Comparison of ENCODE assay signal across 10 mouse cellular contexts in the genomic region with DNA sequence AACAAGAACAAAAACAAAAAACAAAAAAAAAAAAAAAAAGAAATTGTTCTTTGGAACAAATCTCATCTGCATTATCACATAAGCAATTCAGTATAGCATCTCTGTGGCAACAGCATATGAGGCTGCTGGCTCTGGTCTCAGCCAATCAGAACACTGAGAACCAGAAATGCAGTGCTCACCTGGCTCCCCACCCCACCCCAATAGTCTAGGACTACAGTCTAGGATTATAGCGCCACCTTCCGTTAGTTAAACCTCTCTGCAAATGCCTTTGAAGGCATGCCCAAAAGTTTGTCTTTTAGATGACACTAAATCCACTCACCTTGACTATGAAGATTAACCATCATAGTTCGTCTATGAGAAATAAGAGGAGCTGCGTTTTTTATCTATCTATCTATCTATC. TPM values are rescaled to one million over a fixed set of nuclear protein-coding genes. Genes with fewer than 3 reads are reported as not detected.
A peak's percentile ranks its signal among the peaks of the same experiment; 100 is the strongest.
DNase-seq lines count a peak whose midpoint lies in the region; ATAC-seq lines count a peak whose summit lies in the region.
"Had no signal": no experiment of that assay in that cellular context is flagged by ENCODE, and none has a peak within 500 bp of the region (broad histone marks: within the 10 kb centered on the region; RNA-seq: fewer than 3 reads in every experiment).

No protein-coding gene starts in this region.

- no peaks in the 10 kb centered on the region for H3K36me3 ChIP-seq in embryonic facial prominence, embryonic 11.5 days (replicated peaks; ENCODE audit: control insufficient read depth, insufficient read depth, low read depth, low read length)
- no peaks in the 10 kb centered on the region for H3K36me3 ChIP-seq in embryonic facial prominence, embryonic 10.5 days (replicated peaks)

- no peak overlapping the region for H3K4me2 ChIP-seq in embryonic facial prominence, embryonic 11.5 days (ENCODE audit: low read depth, low read length)

- peak; percentile 19 for DNase-seq in embryonic facial prominence, embryonic 11.5 days (ENCODE audit: low spot score)
- no peak for DNase-seq in embryonic facial prominence, embryonic 10.5 days (ENCODE audit: low spot score)
- DNase-seq in 416B (ENCODE audit: low read depth) (peak; percentile 48), adipocyte (ENCODE audit: low spot score) (no peak)
- DNase-seq in brain, adult 2 months (ENCODE audit: low read depth, low spot score): peak; percentile 78
- no peak for DNase-seq in gastrocnemius, postnatal 4 days (ENCODE audit: low spot score in 2 of 2)
- DNase-seq in spleen, adult 12 weeks (ENCODE audit: low spot score): no peak

- ATAC-seq in embryonic facial prominence, embryonic 11.5 days (replicated peaks; ENCODE audit: insufficient number of reproducible peaks, low FRiP score, low TSS enrichment, low read depth): no peak
- peak; percentile 55 for ATAC-seq in megakaryocyte progenitor cell, adult 5-6 weeks (replicated peaks; ENCODE audit: poor library complexity)

- H3K27ac ChIP-seq in embryonic facial prominence, embryonic 11.5 days (replicated peaks; ENCODE audit: low read depth, low read length): no peak overlapping the region
- H3K27ac ChIP-seq in embryonic facial prominence, embryonic 10.5 days (replicated peaks): no peak overlapping the region
- H3K27ac ChIP-seq: macrophage had no signal

- 33% methylated on average over 4 of the region's 4 CpGs for WGBS in embryonic facial prominence, embryonic 11.5 days
- 25% methylated on average over 4 of the region's 4 CpGs for WGBS in embryonic facial prominence, embryonic 10.5 days

- H3K9ac ChIP-seq in embryonic facial prominence, embryonic 11.5 days (replicated peaks; ENCODE audit: low read length): no peak overlapping the region

- no peak overlapping the region for H3K4me3 ChIP-seq in embryonic facial prominence, embryonic 11.5 days (ENCODE audit: low read depth, low read length)
- no peak overlapping the region for H3K4me3 ChIP-seq in embryonic facial prominence, embryonic 10.5 days

- H3K27me3 ChIP-seq in embryonic facial prominence, embryonic 11.5 days (ENCODE audit: control insufficient read depth, insufficient read depth, low read length): no peaks in the 10 kb centered on the region
- no peaks in the 10 kb centered on the region for H3K27me3 ChIP-seq in embryonic facial prominence, embryonic 10.5 days (replicated peaks; ENCODE audit: low read depth, poor library complexity, severe bottlenecking)

- H3K4me1 ChIP-seq in embryonic facial prominence, embryonic 11.5 days (ENCODE audit: control insufficient read depth, insufficient read depth, low read length): no peaks in the 10 kb centered on the region
- H3K4me1 ChIP-seq in embryonic facial prominence, embryonic 10.5 days: no peaks in the 10 kb centered on the region

- H3K9me3 ChIP-seq in embryonic facial prominence, embryonic 11.5 days (replicated peaks; ENCODE audit: control insufficient read depth, low read length): no peaks in the 10 kb centered on the region
- no peaks in the 10 kb centered on the region for H3K9me3 ChIP-seq in embryonic facial prominence, embryonic 10.5 days

RNA-seq across cellular contexts. Expression of a gene that starts 11.4 kb away (rescaled TPM):
- polyA plus RNA-seq in embryonic facial prominence, embryonic 11.5 days (2014; fragmentation: Nextera tagmentation; extraction: Ambion mirVana): 36.0 and 38.2 TPM in 2 replicates
- 42.1 and 45.6 TPM in 2 replicates for polyA plus RNA-seq in embryonic facial prominence, embryonic 10.5 days (2016; fragmentation: Nextera tagmentation; extraction: Ambion mirVana)
- total RNA-seq in megakaryocyte progenitor cell, adult 5-6 weeks (2015): 12.3 and 13.9 TPM in 2 replicates
- total RNA-seq in megakaryocyte progenitor cell, adult 5-6 weeks (2017): 5.8 and 9.4 TPM in 2 replicates
- total RNA-seq in gastrocnemius, postnatal 4 days (2021): 10 to 100 TPM; 24.3 to 25.6 TPM

RNA-seq across cellular contexts. Expression of a gene that starts 13.6 kb away (rescaled TPM):
- polyA plus RNA-seq in embryonic facial prominence, embryonic 11.5 days (2014; fragmentation: Nextera tagmentation; extraction: Ambion mirVana): not detected in 2 replicates
- not detected in 2 replicates for polyA plus RNA-seq in embryonic facial prominence, embryonic 10.5 days (2016; fragmentation: Nextera tagmentation; extraction: Ambion mirVana)
- not detected in 2 replicates for total RNA-seq in megakaryocyte progenitor cell, adult 5-6 weeks (2015)
- not detected in 2 replicates for total RNA-seq in megakaryocyte progenitor cell, adult 5-6 weeks (2017)
- not detected for total RNA-seq in gastrocnemius, postnatal 4 days (2021)
- polyA plus RNA-seq: gonadal fat pad, adult 2 months; macrophage had no signal

RNA-seq across cellular contexts. Expression of a gene that starts 41.5 kb away (rescaled TPM):
- 0.25 and 0.39 TPM in 2 replicates for polyA plus RNA-seq in embryonic facial prominence, embryonic 11.5 days (2014; fragmentation: Nextera tagmentation; extraction: Ambion mirVana)
- 0.21 and 0.36 TPM in 2 replicates for polyA plus RNA-seq in embryonic facial prominence, embryonic 10.5 days (2016; fragmentation: Nextera tagmentation; extraction: Ambion mirVana)
- total RNA-seq in megakaryocyte progenitor cell, adult 5-6 weeks (2015): not detected in 2 replicates
- total RNA-seq in megakaryocyte progenitor cell, adult 5-6 weeks (2017): not detected in 2 replicates
- not detected for total RNA-seq in gastrocnemius, postnatal 4 days (2021)
- polyA plus RNA-seq: gonadal fat pad, adult 2 months; macrophage had no signal

RNA-seq across cellular contexts. Expression of a gene that starts 43.8 kb away (rescaled TPM):
- polyA plus RNA-seq in embryonic facial prominence, embryonic 11.5 days (2014; fragmentation: Nextera tagmentation; extraction: Ambion mirVana): 5.9 and 7.4 TPM in 2 replicates
- polyA plus RNA-seq in embryonic facial prominence, embryonic 10.5 days (2016; fragmentation: Nextera tagmentation; extraction: Ambion mirVana): 5.8 and 6.0 TPM in 2 replicates
- total RNA-seq in megakaryocyte progenitor cell, adult 5-6 weeks (2015): 0.24 and 1.8 TPM in 2 replicates
- 1.1 and 2.3 TPM in 2 replicates for total RNA-seq in megakaryocyte progenitor cell, adult 5-6 weeks (2017)
- under 1 TPM; 0.20 to 0.80 TPM for total RNA-seq in gastrocnemius, postnatal 4 days (2021)
- polyA plus RNA-seq: macrophage had no signal

RNA-seq across cellular contexts. Expression of a gene that starts 52.8 kb away (rescaled TPM):
- polyA plus RNA-seq in embryonic facial prominence, embryonic 11.5 days (2014; fragmentation: Nextera tagmentation; extraction: Ambion mirVana): not detected in 2 replicates
- not detected in 2 replicates for polyA plus RNA-seq in embryonic facial prominence, embryonic 10.5 days (2016; fragmentation: Nextera tagmentation; extraction: Ambion mirVana)
- not detected in 2 replicates for total RNA-seq in megakaryocyte progenitor cell, adult 5-6 weeks (2015)
- not detected in 2 replicates for total RNA-seq in megakaryocyte progenitor cell, adult 5-6 weeks (2017)
- total RNA-seq in gastrocnemius, postnatal 4 days (2021): not detected
- polyA plus RNA-seq: gonadal fat pad, adult 2 months; macrophage had no signal

Comparison
In these comparisons a context has a peak if more than half of its experiments do, and no peak if none do; other contexts are left out.
1. DNase-seq: peak in embryonic facial prominence, embryonic 11.5 days (single experiment), 416B (single experiment) and brain, adult 2 months (single experiment); none in embryonic facial prominence, embryonic 10.5 days (single experiment), adipocyte (single experiment), gastrocnemius, postnatal 4 days (0 of 2) and spleen, adult 12 weeks (single experiment).